Mouse (Mus musculus) heart, embryonic 15.5 days (tissue): ENCODE data around the gene Gm1673. TPM values are rescaled to one million over a fixed set of nuclear protein-coding genes. Genes with fewer than 3 reads are reported as not detected.
"Not testable (repeated sequence)": the region's sequence is repeated elsewhere in the genome, so short reads cannot be mapped to it uniquely, and the experiment has no call there.

ENCODE experiments used
- ATAC-seq: fragments of 200-750 bp; cut with Nextera tagmentation; replicated peaks from 2 replicates; pipeline ENCODE4 v1.8.0; 2017; ENCODE audit warnings: low read depth, moderate TSS enrichment; ENCODE audit not compliant: insufficient number of reproducible peaks, insufficient read depth, low FRiP score
- H3K27ac ChIP-seq: fragments of 300-500 bp; sonication (generic); 2 replicates; pipeline ENCODE4 v1.5.1; 2015; ENCODE audit warnings: mild to moderate bottlenecking, inconsistent platforms
- H3K27me3 ChIP-seq: fragments of 300-500 bp; sonication (generic); 2 replicates; pipeline ENCODE4 v1.6.1; 2015; ENCODE audit warnings: inconsistent platforms
- H3K36me3 ChIP-seq: fragments of 300-500 bp; sonication (generic); 2 replicates; pipeline ENCODE4 v1.6.1; 2015; ENCODE audit warnings: mild to moderate bottlenecking, inconsistent platforms
- H3K4me1 ChIP-seq: fragments of 300-500 bp; sonication (generic); replicated peaks from 2 replicates; pipeline ENCODE4 v1.6.1; 2015; ENCODE audit warnings: inconsistent platforms
- H3K4me2 ChIP-seq: fragments of 300-500 bp; sonication (generic); 2 replicates; pipeline ENCODE4 v1.6.1; 2015; ENCODE audit warnings: inconsistent platforms, mild to moderate bottlenecking, moderate library complexity
- H3K4me3 ChIP-seq: fragments of 300-500 bp; sonication (generic); 2 replicates; pipeline ENCODE4 v1.5.1; 2015; ENCODE audit warnings: mild to moderate bottlenecking, inconsistent platforms
- H3K9ac ChIP-seq: fragments of 300-500 bp; sonication (generic); 2 replicates; pipeline ENCODE4 v1.6.1; 2015; ENCODE audit warnings: mild to moderate bottlenecking, inconsistent platforms
- H3K9me3 ChIP-seq: fragments of 300-500 bp; sonication (generic); replicated peaks from 2 replicates; pipeline ENCODE4 v1.6.1; 2016; ENCODE audit warnings: inconsistent platforms
- WGBS: fragments of 180-500 bp; shearing (Covaris S2); methylation state at CpG from one replicate; pipeline ENCODE4 v1.1.7; 2015; ENCODE audit warnings: mixed read lengths; 5-methylcytosine and 5-hydroxymethylcytosine counted together
- polyA plus RNA-seq: library from polyadenylated mRNA; unstranded; fragments of >200 nt; fragmentation: Nextera tagmentation; extraction: Ambion mirVana; gene quantifications from 2 replicates; pipeline ENCODE4 v1.2.1, GENCODE M21; 2015

The Gm1673 gene
- polyA plus RNA-seq = 52.9 and 54.1 TPM in 2 replicates

- no peaks in the 10 kb centered on the region for H3K36me3 ChIP-seq
- H3K27me3 ChIP-seq = peaks cover 10% of the 10 kb centered on the region; the same call in 1 of the 2 replicates
- peak within 1 kb of the TSS; percentile 55 for H3K27ac ChIP-seq
- peak within 1 kb of the TSS; percentile 98 for H3K4me2 ChIP-seq
- peaks cover 13% of the 10 kb centered on the region for H3K4me1 ChIP-seq
- peak within 1 kb of the TSS; percentile 60 for H3K9ac ChIP-seq
- H3K4me3 ChIP-seq = peak within 1 kb of the TSS; percentile 71
- no peaks in the 10 kb centered on the region for H3K9me3 ChIP-seq
- WGBS = under 1% methylated on average over 87 of the region's 88 CpGs
- ATAC-seq = peak; percentile 83
These were observed at the start of gene Gm1673 for GRCm38 (mm10) chr5:33983309-33984121. Gene Gm1673, plus strand, starts transcription at chr5:33983433.

- peaks cover 26% of the 10 kb centered on the region for H3K4me1 ChIP-seq
- peaks cover 21% of the 10 kb centered on the region for H3K36me3 ChIP-seq
- H3K27ac ChIP-seq = no peak overlapping the region
- H3K9ac ChIP-seq = no peak overlapping the region
- no peaks in the 10 kb centered on the region for H3K9me3 ChIP-seq
- ATAC-seq = no peak
- no peak overlapping the region for H3K4me3 ChIP-seq
- no peak overlapping the region for H3K4me2 ChIP-seq
- no peaks in the 10 kb centered on the region for H3K27me3 ChIP-seq
- WGBS = 82% methylated on average over 2 of the region's 2 CpGs
These were observed 49.2 kb upstream of the Gm1673 start for GRCm38 (mm10) chr5:33934081-33934480.

GRCm38 (mm10) chr5:33934877-33935276, 48.4 kb upstream of the Gm1673 start:
- Histone ChIP-seq H3K27me3 (no peaks in the 10 kb centered on the region), H3K9me3 (no peaks in the 10 kb centered on the region), H3K9ac (peak overlapping the region; percentile 87; the same call in 1 of the 2 replicates), H3K4me3 (peak overlapping the region; percentile 89), H3K4me2 (peak overlapping the region; percentile 65), H3K36me3 (peaks cover 13% of the 10 kb centered on the region), H3K27ac (no peak overlapping the region), H3K4me1 (peaks cover 26% of the 10 kb centered on the region)
- WGBS = 70% methylated on average over 7 of the region's 7 CpGs
- no peak for ATAC-seq

GRCm38 (mm10) chr5:33935700-33936111, 47.5 kb upstream of the Gm1673 start:
- Histone ChIP-seq H3K4me2 (peak overlapping the region; percentile 65), H3K4me3 (peak overlapping the region; percentile 89), H3K9ac (peak overlapping the region; percentile 87), H3K9me3 (no peaks in the 10 kb centered on the region), H3K27me3 (no peaks in the 10 kb centered on the region), H3K27ac (peak overlapping the region; percentile 92), H3K36me3 (0 out of 2 replicates have a peak, but pooled peaks cover 7% of the 10 kb centered on the region), H3K4me1 (peaks cover 26% of the 10 kb centered on the region)
- peak; percentile 43 for ATAC-seq
- under 1% methylated on average over 38 of the region's 39 CpGs for WGBS

GRCm38 (mm10) chr5:33936120-33936707, 47.0 kb upstream of the Gm1673 start, which contains the start of gene Nelfa:
Gene Nelfa, minus strand, starts transcription at chr5:33936413.
- Histone ChIP-seq H3K36me3 (0 out of 2 replicates have a peak, but pooled peaks cover 7% of the 10 kb centered on the region), H3K27me3 (no peaks in the 10 kb centered on the region), H3K9ac (peak within 1 kb of the TSS; percentile 87), H3K4me2 (peak within 1 kb of the TSS; percentile 74), H3K4me1 (peaks cover 26% of the 10 kb centered on the region), H3K9me3 (no peaks in the 10 kb centered on the region), H3K27ac (peak within 1 kb of the TSS; percentile 92), H3K4me3 (peak within 1 kb of the TSS; percentile 89)
- peak; percentile 97 for ATAC-seq
- WGBS = under 1% methylated on average over 61 of the region's 61 CpGs

- Histone ChIP-seq H3K27me3 (no peaks in the 10 kb centered on the region), H3K36me3 (0 out of 2 replicates have a peak, but pooled peaks cover 2% of the 10 kb centered on the region), H3K4me1 (peaks cover 26% of the 10 kb centered on the region), H3K4me2 (peak overlapping the region; percentile 74), H3K27ac (no peak overlapping the region), H3K9me3 (no peaks in the 10 kb centered on the region), H3K9ac (peak overlapping the region; percentile 63; the same call in 1 of the 2 replicates), H3K4me3 (peak overlapping the region; percentile 89)
- WGBS = 95% methylated on average over 2 of the region's 2 CpGs
- ATAC-seq = no peak
These were observed 46.0 kb upstream of the Gm1673 start for GRCm38 (mm10) chr5:33937230-33937629.

- no peak overlapping the region for H3K9ac ChIP-seq
- no peak overlapping the region for H3K4me3 ChIP-seq
- H3K36me3 ChIP-seq = no peaks in the 10 kb centered on the region
- no peak for ATAC-seq
- H3K4me2 ChIP-seq = no peak overlapping the region; the same call in 1 of the 2 replicates
- H3K27ac ChIP-seq = no peak overlapping the region
- H3K27me3 ChIP-seq = no peaks in the 10 kb centered on the region
- H3K9me3 ChIP-seq = 0 out of 2 replicates have a peak, but pooled peaks cover under 1% of the 10 kb centered on the region
- H3K4me1 ChIP-seq = peaks cover 26% of the 10 kb centered on the region
- 60% methylated on average over 3 of the region's 3 CpGs for WGBS
These were observed 44.8 kb upstream of the Gm1673 start for GRCm38 (mm10) chr5:33938448-33938847.

GRCm38 (mm10) chr5:33947035-33947434, 36.2 kb upstream of the Gm1673 start:
- not testable (repeated sequence) for H3K4me3 ChIP-seq, H3K9ac ChIP-seq, H3K27ac ChIP-seq, H3K4me2 ChIP-seq, H3K36me3 ChIP-seq, H3K4me1 ChIP-seq, ATAC-seq, H3K9me3 ChIP-seq, H3K27me3 ChIP-seq
- 81% methylated on average over 16 of the region's 16 CpGs for WGBS

- Histone ChIP-seq H3K9ac (no peak overlapping the region), H3K27ac (no peak overlapping the region), H3K4me1 (no peaks in the 10 kb centered on the region), H3K9me3 (peaks cover 6% of the 10 kb centered on the region; the same call in 1 of the 2 replicates), H3K36me3 (no peaks in the 10 kb centered on the region), H3K4me2 (no peak overlapping the region), H3K27me3 (no peaks in the 10 kb centered on the region), H3K4me3 (no peak overlapping the region)
- WGBS = 88% methylated on average over 4 of the region's 4 CpGs
- ATAC-seq = no peak
These were observed 34.9 kb upstream of the Gm1673 start for GRCm38 (mm10) chr5:33948314-33948713.

GRCm38 (mm10) chr5:33953471-33954185, 29.6 kb upstream of the Gm1673 start:
- no peaks in the 10 kb centered on the region for H3K9me3 ChIP-seq
- H3K27ac ChIP-seq = no peak overlapping the region
- peak overlapping the region; percentile 37; the same call in 1 of the 2 replicates for H3K4me2 ChIP-seq
- no peak overlapping the region for H3K9ac ChIP-seq
- peak overlapping the region; percentile 21; the same call in 1 of the 2 replicates for H3K4me3 ChIP-seq
- WGBS = 82% methylated on average over 17 of the region's 17 CpGs
- no peaks in the 10 kb centered on the region for H3K27me3 ChIP-seq
- H3K36me3 ChIP-seq = no peaks in the 10 kb centered on the region
- no peak for ATAC-seq
- no peaks in the 10 kb centered on the region for H3K4me1 ChIP-seq

- 29% methylated on average over 10 of the region's 10 CpGs for WGBS
- no peak for ATAC-seq
- peak overlapping the region; percentile 37 for H3K4me2 ChIP-seq
- no peaks in the 10 kb centered on the region for H3K4me1 ChIP-seq
- no peak overlapping the region for H3K27ac ChIP-seq
- no peaks in the 10 kb centered on the region for H3K27me3 ChIP-seq
- H3K4me3 ChIP-seq = peak overlapping the region; percentile 21
- H3K9me3 ChIP-seq = no peaks in the 10 kb centered on the region
- no peaks in the 10 kb centered on the region for H3K36me3 ChIP-seq
- no peak overlapping the region for H3K9ac ChIP-seq
These were observed 28.9 kb upstream of the Gm1673 start for GRCm38 (mm10) chr5:33954354-33954753.
